Mouse (Mus musculus): ENCODE data around the gene Mterf4. TPM values are rescaled to one million over a fixed set of nuclear protein-coding genes. Genes with fewer than 3 reads are reported as not detected.

The Mterf4 gene
- polyA plus RNA-seq (2012; rRNA removed) = 12.7 and 16.0 TPM in 2 replicates

GRCm38 (mm10) chr1:93305581-93306337 is at the start of gene Mterf4:
TSS of gene Mterf4 (minus strand) at chr1:93305915.
- Histone ChIP-seq H3K4me3 (ENCODE audit: insufficient read depth, low read depth, low read length) (peak within 1 kb of the TSS; percentile 99), H3K4me1 (ENCODE audit: control insufficient read depth, insufficient read depth, low read length) (no peaks in the 10 kb centered on the region), H3K36me3 (ENCODE audit: control insufficient read depth, insufficient read depth, low read length) (no peaks in the 10 kb centered on the region), H3K27ac (ENCODE audit: insufficient read depth, low read depth, low read length) (peak within 1 kb of the TSS; percentile 58), H3K27me3 (replicated peaks; ENCODE audit: control insufficient read depth, insufficient read depth, low read length) (no peaks in the 10 kb centered on the region)
- WGBS = 5% methylated on average over 36 of the region's 36 CpGs
- TF ChIP-seq POLR2A (IDR thresholded peaks at IDR 0.05; ENCODE audit: low read depth, low read length) (peak; percentile 32), CTCF (conservative IDR thresholded peaks at IDR 0.05; ENCODE audit: insufficient read depth, insufficient read length, low read depth, low read length) (no peak)
- DNase-seq = peak; percentile 89

- TF ChIP-seq CTCF (conservative IDR thresholded peaks at IDR 0.05; ENCODE audit: insufficient read depth, insufficient read length, low read depth, low read length) = no peak
- TF ChIP-seq POLR2A (IDR thresholded peaks at IDR 0.05; ENCODE audit: low read depth, low read length) = no peak
- no peak overlapping the region for H3K4me3 ChIP-seq (ENCODE audit: insufficient read depth, low read depth, low read length)
- 93% methylated on average over 2 of the region's 2 CpGs for WGBS
- peaks cover 3% of the 10 kb centered on the region; the same call in 1 of the 2 replicates for H3K36me3 ChIP-seq (ENCODE audit: control insufficient read depth, insufficient read depth, low read length)
- no peaks in the 10 kb centered on the region for H3K27me3 ChIP-seq (replicated peaks; ENCODE audit: control insufficient read depth, insufficient read depth, low read length)
- no peaks in the 10 kb centered on the region for H3K4me1 ChIP-seq (ENCODE audit: control insufficient read depth, insufficient read depth, low read length)
- no peak overlapping the region for H3K27ac ChIP-seq (ENCODE audit: insufficient read depth, low read depth, low read length)
- DNase-seq = no peak
These were observed 47.0 kb upstream of the Mterf4 start for GRCm38 (mm10) chr1:93352724-93353123.

DNA sequence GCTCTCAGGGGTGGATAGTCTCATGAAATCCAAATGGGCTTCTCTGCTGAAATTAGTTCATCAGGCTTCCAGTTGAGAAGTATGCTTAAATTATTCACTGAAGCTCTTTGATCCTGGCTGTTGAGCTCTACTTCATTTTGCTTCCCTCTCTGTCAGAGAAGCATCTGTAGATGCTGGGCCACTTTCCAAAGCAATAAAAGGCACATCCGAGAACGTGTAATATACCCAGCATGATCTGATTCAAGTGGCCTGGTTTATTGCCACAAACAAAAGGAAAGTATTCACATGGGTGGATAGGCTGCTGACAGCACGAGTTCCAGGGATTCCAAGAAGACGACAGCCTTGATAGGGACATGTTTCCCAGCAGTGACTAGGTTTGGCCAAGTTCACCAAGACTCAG is 44.0 kb upstream of the Mterf4 start:
- H3K27ac ChIP-seq (ENCODE audit: insufficient read depth, low read depth, low read length) = no peak overlapping the region
- H3K36me3 ChIP-seq (ENCODE audit: control insufficient read depth, insufficient read depth, low read length) = peaks cover 1% of the 10 kb centered on the region; the same call in 1 of the 2 replicates
- DNase-seq = no peak
- no peaks in the 10 kb centered on the region for H3K4me1 ChIP-seq (ENCODE audit: control insufficient read depth, insufficient read depth, low read length)
- no peaks in the 10 kb centered on the region for H3K27me3 ChIP-seq (replicated peaks; ENCODE audit: control insufficient read depth, insufficient read depth, low read length)
- WGBS = 44% methylated on average over 4 of the region's 4 CpGs
- H3K4me3 ChIP-seq (ENCODE audit: insufficient read depth, low read depth, low read length) = no peak overlapping the region
- TF ChIP-seq CTCF (conservative IDR thresholded peaks at IDR 0.05; ENCODE audit: insufficient read depth, insufficient read length, low read depth, low read length) (no peak), POLR2A (IDR thresholded peaks at IDR 0.05; ENCODE audit: low read depth, low read length) (no peak)

DNA sequence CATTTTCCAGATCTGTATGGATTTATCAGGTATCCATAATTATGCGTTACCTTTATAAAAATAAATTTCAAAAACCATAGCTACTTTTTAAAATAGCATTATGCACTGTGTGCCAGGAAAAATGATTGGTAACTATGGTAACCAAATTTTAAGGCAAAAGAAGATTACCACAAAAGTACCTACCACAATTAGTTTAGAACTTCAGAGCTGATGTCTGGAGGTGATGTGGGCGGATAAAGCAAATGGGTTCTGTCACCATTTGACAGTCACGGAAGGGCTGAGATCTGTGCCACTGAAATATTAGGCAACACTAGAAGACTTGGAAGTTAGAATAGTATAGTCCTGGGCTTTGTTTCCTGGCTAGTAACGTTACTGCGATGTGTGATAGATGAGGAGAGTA is 41.5 kb upstream of the Mterf4 start:
- no peak for TF ChIP-seq CTCF (conservative IDR thresholded peaks at IDR 0.05; ENCODE audit: insufficient read depth, insufficient read length, low read depth, low read length)
- TF ChIP-seq POLR2A (IDR thresholded peaks at IDR 0.05; ENCODE audit: low read depth, low read length) = no peak
- no peaks in the 10 kb centered on the region for H3K36me3 ChIP-seq (ENCODE audit: control insufficient read depth, insufficient read depth, low read length)

GRCm38 (mm10) chr1:93343504-93344047 is 37.9 kb upstream of the Mterf4 start:
- no peaks in the 10 kb centered on the region for H3K36me3 ChIP-seq (ENCODE audit: control insufficient read depth, insufficient read depth, low read length)
- TF ChIP-seq POLR2A (IDR thresholded peaks at IDR 0.05; ENCODE audit: low read depth, low read length) (peak; percentile 61), CTCF (conservative IDR thresholded peaks at IDR 0.05; ENCODE audit: insufficient read depth, insufficient read length, low read depth, low read length) (no peak; the same call in 1 of the 2 replicates)
- peak overlapping the region; percentile 84 for H3K4me3 ChIP-seq (ENCODE audit: insufficient read depth, low read depth, low read length)
- H3K4me1 ChIP-seq (ENCODE audit: control insufficient read depth, insufficient read depth, low read length) = no peaks in the 10 kb centered on the region
- DNase-seq = peak; percentile 98
- H3K27me3 ChIP-seq (replicated peaks; ENCODE audit: control insufficient read depth, insufficient read depth, low read length) = no peaks in the 10 kb centered on the region
- under 1% methylated on average over 39 of the region's 39 CpGs for WGBS
- peak overlapping the region; percentile 26; the same call in 1 of the 2 replicates for H3K27ac ChIP-seq (ENCODE audit: insufficient read depth, low read depth, low read length)

More for the DNA sequence above, 41.5 kb upstream of the Mterf4 start:
- Histone ChIP-seq H3K4me1 (ENCODE audit: control insufficient read depth, insufficient read depth, low read length) (no peaks in the 10 kb centered on the region), H3K4me3 (ENCODE audit: insufficient read depth, low read depth, low read length) (no peak overlapping the region), H3K27ac (ENCODE audit: insufficient read depth, low read depth, low read length) (no peak overlapping the region), H3K27me3 (replicated peaks; ENCODE audit: control insufficient read depth, insufficient read depth, low read length) (no peaks in the 10 kb centered on the region)
- no peak for DNase-seq
- WGBS = 93% methylated on average over 5 of the region's 5 CpGs

DNA sequence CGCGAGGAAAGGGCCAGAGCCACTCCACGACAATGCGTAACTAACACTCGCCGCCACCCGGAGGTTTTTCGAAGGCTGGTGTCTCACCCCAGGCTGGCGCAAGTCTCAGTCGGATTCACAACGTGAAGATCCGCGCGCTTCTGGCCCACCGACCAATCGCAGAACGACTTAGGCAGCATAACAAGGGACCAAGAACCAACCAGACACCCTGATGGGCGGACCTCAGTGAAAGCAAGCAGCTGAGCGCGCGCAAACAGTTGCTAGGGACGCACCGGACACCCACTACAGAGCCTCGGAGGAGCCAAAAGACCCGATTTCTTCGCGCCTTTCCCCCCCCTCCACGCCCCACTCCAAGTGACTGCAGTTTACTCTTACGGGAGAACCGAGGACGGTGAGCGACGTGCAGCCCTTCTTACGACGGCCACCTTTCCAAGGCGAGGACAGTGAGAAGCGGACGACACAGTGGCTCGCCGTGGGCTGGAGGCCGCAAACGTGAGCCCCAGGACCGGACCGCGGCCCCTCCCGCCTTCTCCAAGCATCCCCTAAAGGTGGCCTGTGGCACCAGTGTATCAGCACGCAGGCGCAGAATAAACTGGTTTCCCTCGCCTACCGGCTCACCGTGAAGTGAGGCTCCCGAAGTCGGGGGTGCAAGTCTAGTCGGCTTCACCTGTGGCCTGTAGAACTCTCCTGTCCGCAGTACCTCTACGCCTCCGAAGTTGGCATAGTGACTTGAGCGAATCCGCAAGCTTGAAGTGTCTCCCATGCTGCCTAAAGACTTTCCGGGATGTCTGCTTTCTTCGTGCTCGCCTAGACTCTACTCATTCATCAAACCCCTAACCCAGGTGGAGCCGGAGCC is 37.2 kb upstream of the Mterf4 start, which contains the start of the genes Ppp1r7 and Pask:
Gene Ppp1r7, plus strand, starts transcription at position 207 of the 856 bp plus-strand sequence.
Gene Pask, minus strand, starts transcription at position 835 of the 856 bp plus-strand sequence.
- peak; percentile 98 for DNase-seq
- Histone ChIP-seq H3K27me3 (replicated peaks; ENCODE audit: control insufficient read depth, insufficient read depth, low read length) (no peaks in the 10 kb centered on the region), H3K36me3 (ENCODE audit: control insufficient read depth, insufficient read depth, low read length) (no peaks in the 10 kb centered on the region), H3K27ac (ENCODE audit: insufficient read depth, low read depth, low read length) (peak within 1 kb of the TSS; percentile 26; the same call in 1 of the 2 replicates), H3K4me1 (ENCODE audit: control insufficient read depth, insufficient read depth, low read length) (no peaks in the 10 kb centered on the region), H3K4me3 (ENCODE audit: insufficient read depth, low read depth, low read length) (peak within 1 kb of the TSS; percentile 84)
- TF ChIP-seq CTCF (conservative IDR thresholded peaks at IDR 0.05; ENCODE audit: insufficient read depth, insufficient read length, low read depth, low read length) (no peak), POLR2A (IDR thresholded peaks at IDR 0.05; ENCODE audit: low read depth, low read length) (no peak)
- under 1% methylated on average over 63 of the region's 63 CpGs for WGBS
